ENCODE assay signal across 8 mouse cellular contexts in the genomic region with DNA sequence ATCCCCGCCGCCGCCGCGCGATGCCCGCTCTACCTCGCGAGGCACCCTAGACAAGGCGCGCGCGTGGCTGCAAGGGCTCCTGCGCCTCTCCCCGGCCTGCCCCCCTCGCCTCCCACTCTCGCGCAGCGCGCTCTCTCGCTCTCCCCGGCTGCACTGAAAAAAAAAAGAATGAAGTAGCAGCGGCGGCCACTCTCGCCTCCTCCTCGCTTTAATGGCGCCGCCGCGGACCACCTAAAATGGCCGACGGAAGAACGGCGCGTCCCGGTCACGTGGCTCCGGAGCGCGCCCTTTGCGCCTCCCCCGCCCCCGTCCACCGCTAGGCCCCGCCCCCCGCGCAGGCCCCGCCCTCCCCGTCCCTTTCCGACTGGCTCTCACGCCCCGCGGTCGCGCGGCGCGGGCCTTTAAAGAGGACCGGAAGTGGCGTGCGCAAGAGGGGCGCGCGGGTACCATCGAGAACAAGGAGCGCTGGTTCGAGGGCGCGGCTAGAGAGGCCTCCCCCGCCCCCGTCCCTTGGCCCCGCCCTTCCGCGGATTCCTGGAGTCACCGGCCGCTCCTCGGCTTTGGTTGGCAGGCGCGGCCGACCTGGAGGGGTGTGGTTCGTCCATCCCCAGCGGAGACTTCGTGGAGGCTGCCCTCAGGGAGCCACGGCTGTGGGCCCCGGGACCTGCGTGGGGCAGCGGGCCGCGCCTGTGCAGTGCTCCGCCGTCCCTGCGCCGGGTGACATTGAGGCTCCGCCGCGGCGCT. TPM values are rescaled to one million over a fixed set of nuclear protein-coding genes. Genes with fewer than 3 reads are reported as not detected.
DNase-seq lines count a peak whose midpoint lies in the region; ATAC-seq and TF ChIP-seq lines count a peak whose summit lies in the region.

A gene (minus strand): TSS at position 240 of the 744 bp plus-strand sequence.
A gene (plus strand): TSS at position 363 of the 744 bp plus-strand sequence.

- TF ChIP-seq POLR2A in bone marrow macrophage, adult 2 months (IDR thresholded peaks at IDR 0.05; ENCODE audit: borderline replicate concordance, low read depth, low read length) = 0 out of 2 replicates have a peak, but pooled peaks have one; percentile 20
- peak; percentile 85; the same call in 1 of the 2 replicates for TF ChIP-seq POLR2A in limb, embryonic 14.5 days (IDR thresholded peaks at IDR 0.05; ENCODE audit: borderline replicate concordance, extremely low read depth, insufficient read depth, insufficient read length)
- peak; percentile 72 for TF ChIP-seq POLR2A in spleen, adult 2 months (IDR thresholded peaks at IDR 0.05; ENCODE audit: low read depth, low read length)

- H3K9ac ChIP-seq in embryonic facial prominence, embryonic 15.5 days = peak within 1 kb of the TSS; percentile 96
- H3K9ac ChIP-seq in kidney, embryonic 14.5 days (ENCODE audit: low read depth, low read length) = peak within 1 kb of the TSS; percentile 99
- H3K9ac ChIP-seq in limb, embryonic 14.5 days (ENCODE audit: low read depth, low read length, severe bottlenecking) = peak within 1 kb of the TSS; percentile 97
- peak within 1 kb of the TSS; percentile 97 for H3K9ac ChIP-seq in midbrain, embryonic 16.5 days (ENCODE audit: low read depth, low read length)

- H3K9me3 ChIP-seq in embryonic facial prominence, embryonic 15.5 days (replicated peaks) = no peaks in the 10 kb centered on the region
- no peaks in the 10 kb centered on the region for H3K9me3 ChIP-seq in kidney, embryonic 14.5 days (ENCODE audit: control insufficient read depth, low read length)
- H3K9me3 ChIP-seq in limb, embryonic 14.5 days (ENCODE audit: control insufficient read depth, low read length) = no peaks in the 10 kb centered on the region
- H3K9me3 ChIP-seq in midbrain, embryonic 16.5 days (replicated peaks; ENCODE audit: control insufficient read depth, low read length, poor library complexity, severe bottlenecking) = no peaks in the 10 kb centered on the region

- peak within 1 kb of the TSS; percentile 100 for H3K4me3 ChIP-seq in bone marrow macrophage, adult 2 months (ENCODE audit: insufficient read depth, low read length)
- H3K4me3 ChIP-seq in embryonic facial prominence, embryonic 15.5 days (replicated peaks) = peak within 1 kb of the TSS; percentile 93
- peak within 1 kb of the TSS; percentile 95 for H3K4me3 ChIP-seq in kidney, embryonic 14.5 days (ENCODE audit: low read length)
- peak within 1 kb of the TSS; percentile 96 for H3K4me3 ChIP-seq in limb, embryonic 14.5 days (replicated peaks; ENCODE audit: low read length)
- peak within 1 kb of the TSS; percentile 93 for H3K4me3 ChIP-seq in midbrain, embryonic 16.5 days (ENCODE audit: low read depth, low read length)
- H3K4me3 ChIP-seq in spleen, adult 2 months (ENCODE audit: extremely low read depth, insufficient read depth, insufficient read length) = peak within 1 kb of the TSS; percentile 89

- WGBS in embryonic facial prominence, embryonic 15.5 days = under 1% methylated on average over 87 of the region's 97 CpGs
- under 1% methylated on average over 75 of the region's 97 CpGs for WGBS in kidney, embryonic 14.5 days
- WGBS in limb, embryonic 14.5 days = 1% methylated on average over 57 of the region's 97 CpGs
- WGBS in midbrain, embryonic 16.5 days = 1% methylated on average over 75 of the region's 97 CpGs
- under 1% methylated on average over 96 of the region's 97 CpGs for WGBS in spleen, adult 2 months

- H3K36me3 ChIP-seq in embryonic facial prominence, embryonic 15.5 days = 0 out of 2 replicates have a peak, but pooled peaks cover 5% of the 10 kb centered on the region
- no peaks in the 10 kb centered on the region for H3K36me3 ChIP-seq in kidney, embryonic 14.5 days (ENCODE audit: control insufficient read depth, insufficient read depth, low read length)
- H3K36me3 ChIP-seq in limb, embryonic 14.5 days (ENCODE audit: control insufficient read depth, insufficient read depth, low read length) = peaks cover 16% of the 10 kb centered on the region
- H3K36me3 ChIP-seq in midbrain, embryonic 16.5 days (ENCODE audit: control insufficient read depth, insufficient read depth, low read length) = no peaks in the 10 kb centered on the region
- H3K36me3 ChIP-seq in spleen, adult 2 months (ENCODE audit: control insufficient read depth, insufficient read depth, low read length) = no peaks in the 10 kb centered on the region

- DNase-seq in B cell, adult 2 months = peak; percentile 91
- peak; percentile 94 to 95 for DNase-seq in heart, adult 9 months (ENCODE audit: low spot score in 2 of 2)
- DNase-seq in limb, embryonic 14.5 days (ENCODE audit: low spot score) = peak; percentile 97
- peak; percentile 89 to 90 for DNase-seq in spleen, adult 2 months (ENCODE audit: low read depth in 1 of 2, low spot score in 2 of 2)

- H3K4me1 ChIP-seq in bone marrow macrophage, adult 2 months (ENCODE audit: control insufficient read depth, insufficient read depth, low read length) = peaks cover 21% of the 10 kb centered on the region
- peaks cover 15% of the 10 kb centered on the region for H3K4me1 ChIP-seq in embryonic facial prominence, embryonic 15.5 days
- peaks cover 17% of the 10 kb centered on the region for H3K4me1 ChIP-seq in kidney, embryonic 14.5 days (ENCODE audit: control insufficient read depth, insufficient read depth, low read length)
- peaks cover 17% of the 10 kb centered on the region for H3K4me1 ChIP-seq in limb, embryonic 14.5 days (ENCODE audit: control insufficient read depth, insufficient read depth, low read length)
- peaks cover 28% of the 10 kb centered on the region for H3K4me1 ChIP-seq in midbrain, embryonic 16.5 days (ENCODE audit: control insufficient read depth, insufficient read depth, low read length)
- peaks cover 11% of the 10 kb centered on the region for H3K4me1 ChIP-seq in spleen, adult 2 months (ENCODE audit: control insufficient read depth, insufficient read depth, insufficient read length)

- peak within 1 kb of the TSS; percentile 61 for H3K4me2 ChIP-seq in embryonic facial prominence, embryonic 15.5 days (replicated peaks)
- H3K4me2 ChIP-seq in kidney, embryonic 14.5 days (replicated peaks; ENCODE audit: low read depth, low read length) = peak within 1 kb of the TSS; percentile 70
- H3K4me2 ChIP-seq in limb, embryonic 14.5 days (replicated peaks; ENCODE audit: low read depth, low read length, severe bottlenecking) = peak within 1 kb of the TSS; percentile 72
- H3K4me2 ChIP-seq in midbrain, embryonic 16.5 days (ENCODE audit: low read length) = peak within 1 kb of the TSS; percentile 94

- ATAC-seq in embryonic facial prominence, embryonic 15.5 days (ENCODE audit: insufficient number of reproducible peaks, low FRiP score, low TSS enrichment, low read depth) = peak; percentile 98
- ATAC-seq in kidney, embryonic 14.5 days (ENCODE audit: low FRiP score, low TSS enrichment) = peak; percentile 98
- peak; percentile 96 for ATAC-seq in limb, embryonic 14.5 days (ENCODE audit: low FRiP score, low read depth)
- ATAC-seq in midbrain, embryonic 16.5 days = peak; percentile 98

- peak within 1 kb of the TSS; percentile 99 for H3K27ac ChIP-seq in bone marrow macrophage, adult 2 months (ENCODE audit: insufficient read depth, low read depth, low read length)
- H3K27ac ChIP-seq in embryonic facial prominence, embryonic 15.5 days (replicated peaks) = peak within 1 kb of the TSS; percentile 99
- peak within 1 kb of the TSS; percentile 100 for H3K27ac ChIP-seq in kidney, embryonic 14.5 days (ENCODE audit: low read depth, low read length)
- H3K27ac ChIP-seq in limb, embryonic 14.5 days (replicated peaks; ENCODE audit: low read depth, low read length) = peak within 1 kb of the TSS; percentile 100
- H3K27ac ChIP-seq in midbrain, embryonic 16.5 days (ENCODE audit: low read length) = peak within 1 kb of the TSS; percentile 99
- H3K27ac ChIP-seq in spleen, adult 2 months (ENCODE audit: insufficient read depth, low read length) = peak within 1 kb of the TSS; percentile 97

- no peaks in the 10 kb centered on the region for H3K27me3 ChIP-seq in embryonic facial prominence, embryonic 15.5 days
- no peaks in the 10 kb centered on the region for H3K27me3 ChIP-seq in kidney, embryonic 14.5 days (ENCODE audit: control insufficient read depth, insufficient read depth, low read length)
- H3K27me3 ChIP-seq in limb, embryonic 14.5 days (ENCODE audit: control insufficient read depth, insufficient read depth, low read length) = no peaks in the 10 kb centered on the region
- H3K27me3 ChIP-seq in midbrain, embryonic 16.5 days (ENCODE audit: control insufficient read depth, insufficient read depth, low read depth, low read length) = no peaks in the 10 kb centered on the region
- no peaks in the 10 kb centered on the region for H3K27me3 ChIP-seq in spleen, adult 2 months (ENCODE audit: control insufficient read depth, insufficient read depth, low read length)

- no peak for TF ChIP-seq CTCF in bone marrow macrophage, adult 2 months (IDR thresholded peaks at IDR 0.05; ENCODE audit: low read depth, low read length)
- no peak for TF ChIP-seq CTCF in spleen, adult 2 months (IDR thresholded peaks at IDR 0.05; ENCODE audit: extremely low read depth, insufficient read depth, insufficient read length, insufficient replicate concordance)

RNA-seq across cellular contexts. Expression of the first gene that starts in this region (rescaled TPM):
- 222 and 223 TPM in 2 replicates for polyA plus RNA-seq in bone marrow macrophage, adult 2 months (2012; ENCODE audit: insufficient read depth, insufficient read length, missing spikeins)
- polyA plus RNA-seq in embryonic facial prominence, embryonic 15.5 days (2015; fragmentation: Nextera tagmentation; extraction: Ambion mirVana) = 180 and 195 TPM in 2 replicates
- polyA plus RNA-seq in kidney, embryonic 14.5 days (2014; fragmentation: Nextera tagmentation; extraction: Ambion mirVana) = 212 and 290 TPM in 2 replicates
- 224 and 369 TPM in 2 replicates for polyA plus RNA-seq in limb, embryonic 14.5 days (2012; rRNA removed)
- 168 and 184 TPM in 2 replicates for polyA plus RNA-seq in limb, embryonic 14.5 days (2014; fragmentation: Nextera tagmentation; extraction: Ambion mirVana)
- 96.2 and 121 TPM in 2 replicates for polyA plus RNA-seq in midbrain, embryonic 16.5 days (2015; fragmentation: Nextera tagmentation; extraction: Ambion mirVana)
- polyA plus RNA-seq in spleen, adult 2 months (2012; rRNA removed) = 78.3 and 91.9 TPM in 2 replicates

RNA-seq across cellular contexts. Expression of the second gene that starts in this region (rescaled TPM):
- 2.8 TPM in 2 replicates for polyA plus RNA-seq in bone marrow macrophage, adult 2 months (2012; ENCODE audit: insufficient read depth, insufficient read length, missing spikeins)
- polyA plus RNA-seq in embryonic facial prominence, embryonic 15.5 days (2015; fragmentation: Nextera tagmentation; extraction: Ambion mirVana) = 1.7 and 3.5 TPM in 2 replicates
- polyA plus RNA-seq in kidney, embryonic 14.5 days (2014; fragmentation: Nextera tagmentation; extraction: Ambion mirVana) = 2.5 and 4.3 TPM in 2 replicates
- 6.6 and 7.7 TPM in 2 replicates for polyA plus RNA-seq in limb, embryonic 14.5 days (2012; rRNA removed)
- polyA plus RNA-seq in limb, embryonic 14.5 days (2014; fragmentation: Nextera tagmentation; extraction: Ambion mirVana) = 2.0 and 2.4 TPM in 2 replicates
- 2.2 and 2.5 TPM in 2 replicates for polyA plus RNA-seq in midbrain, embryonic 16.5 days (2015; fragmentation: Nextera tagmentation; extraction: Ambion mirVana)
- polyA plus RNA-seq in spleen, adult 2 months (2012; rRNA removed) = 2.2 and 2.4 TPM in 2 replicates

Comparison
In these comparisons a context has a peak if more than half of its experiments do, and no peak if none do; other contexts are left out.
1. Peak in every context shown above with its lines: DNase-seq, ATAC-seq, H3K4me3 ChIP-seq and H3K27ac ChIP-seq.
2. POLR2A ChIP-seq: peak in every context shown above with its lines; median percentile 85 in limb, embryonic 14.5 days; 72 in spleen, adult 2 months; 20 in bone marrow macrophage, adult 2 months.